Mouse (Mus musculus): ENCODE results near the gene Lsmem1.

DNA sequence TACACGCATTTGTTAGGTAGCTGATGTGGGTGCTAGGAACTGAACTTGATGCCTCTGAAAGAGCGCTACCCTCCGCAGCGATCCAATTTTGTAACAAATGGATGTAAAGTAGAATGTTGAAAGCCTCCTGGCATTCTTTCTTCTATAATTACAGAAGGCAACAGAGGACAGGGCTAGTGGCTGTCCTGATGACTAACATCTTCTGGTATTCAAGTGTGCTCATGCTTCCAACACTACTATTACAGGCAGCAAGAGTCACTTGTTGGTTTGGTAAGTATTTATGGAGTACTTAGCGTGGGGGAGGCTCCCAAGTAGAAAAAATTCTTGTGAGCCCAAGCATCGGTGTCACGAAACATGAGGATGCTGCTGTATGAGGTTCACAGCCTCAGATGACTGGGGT is 39.9 kb upstream of the Lsmem1 start:
- TF ChIP-seq CTCF (IDR thresholded peaks at IDR 0.05; ENCODE audit: borderline replicate concordance, insufficient read depth, low read depth, low read length) (no peak), POLR2A (IDR thresholded peaks at IDR 0.05; ENCODE audit: borderline replicate concordance, insufficient read depth, low read length) (no peak)

All from cerebellum, adult 2 months (tissue).